8 mouse cellular contexts compared by ENCODE assay signal in the genomic region with DNA sequence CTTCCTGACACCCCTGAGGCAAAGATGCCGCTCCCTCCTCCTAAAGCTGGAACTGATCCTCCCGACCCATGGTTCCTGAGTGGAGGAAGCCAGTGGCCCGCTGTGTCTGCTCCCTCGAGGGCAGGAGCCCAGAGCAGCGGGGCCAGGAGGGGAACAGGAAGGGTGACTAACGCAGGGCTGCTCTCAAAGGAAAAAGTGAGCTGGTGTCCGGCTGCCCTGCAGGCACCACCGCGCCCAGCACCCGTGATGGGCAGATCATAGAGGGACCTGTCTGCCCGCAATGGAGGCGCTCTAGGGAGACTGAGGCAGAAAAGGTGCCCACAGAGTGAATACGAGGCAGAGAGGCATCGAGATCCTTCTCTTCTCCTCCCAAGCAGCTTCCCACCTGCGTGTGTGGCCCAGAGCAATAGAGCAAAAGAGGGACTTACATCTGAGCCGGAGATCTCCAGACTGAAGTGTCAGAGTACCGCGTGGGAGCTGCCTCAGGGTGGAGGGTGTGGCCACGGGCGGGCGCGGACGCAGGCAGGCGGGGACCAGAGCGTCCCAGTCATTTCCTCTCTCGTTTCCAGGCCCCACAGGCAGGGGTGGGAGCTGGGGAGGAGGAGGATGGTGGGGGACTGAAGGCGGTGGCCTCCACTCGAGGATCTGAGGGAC. TPM values are rescaled to one million over a fixed set of nuclear protein-coding genes. Genes with fewer than 3 reads are reported as not detected.
DNase-seq lines count a peak whose midpoint lies in the region; ATAC-seq and TF ChIP-seq lines count a peak whose summit lies in the region.

No protein-coding gene starts in this region.

- TF ChIP-seq POLR2A in bone marrow, adult 2 months (IDR thresholded peaks at IDR 0.05; ENCODE audit: borderline replicate concordance, control insufficient read depth, low read depth, low read length): peak; percentile 67; the same call in 1 of the 2 replicates
- TF ChIP-seq POLR2A in small intestine, adult 2 months (IDR thresholded peaks at IDR 0.05; ENCODE audit: low read depth, low read length): no peak; the same call in 1 of the 2 replicates

- under 1% methylated on average over 28 of the region's 28 CpGs for WGBS in bone marrow, adult 2 months
- 2% methylated on average over 28 of the region's 28 CpGs for WGBS in small intestine, adult 2 months

- peak overlapping the region; percentile 67 for H3K4me3 ChIP-seq in bone marrow, adult 2 months (replicated peaks; ENCODE audit: control insufficient read depth, low read depth, low read length)
- peak overlapping the region; percentile 68 for H3K4me3 ChIP-seq in small intestine, adult 2 months (ENCODE audit: low read depth, low read length)

- DNase-seq in heart, adult 8-10 months (ENCODE audit: low spot score): peak; percentile 78
- DNase-seq in kidney, adult 18-20 months: peak; percentile 53
- DNase-seq in lung, postnatal 10 days: peak; percentile 79
- DNase-seq in left cerebral cortex, adult 9 months (ENCODE audit: low spot score in 2 of 2): no peak
- no peak for DNase-seq in layer of hippocampus, adult 8-10 months (ENCODE audit: low spot score in 2 of 2)

- H3K27me3 ChIP-seq in small intestine, adult 2 months (ENCODE audit: control insufficient read depth, insufficient read depth, low read length): 0 out of 2 replicates have a peak, but pooled peaks cover 3% of the 10 kb centered on the region

- H3K36me3 ChIP-seq in small intestine, adult 2 months (ENCODE audit: control insufficient read depth, insufficient read depth, low read length): no peaks in the 10 kb centered on the region

- H3K27ac ChIP-seq in bone marrow, adult 2 months (ENCODE audit: control insufficient read depth, insufficient read depth, low read depth, low read length, poor library complexity): peak overlapping the region; percentile 85
- H3K27ac ChIP-seq in small intestine, adult 2 months (ENCODE audit: insufficient read depth, low read depth, low read length): peak overlapping the region; percentile 69

- peak; percentile 83 for ATAC-seq in CD4-positive, CD25-positive, alpha-beta regulatory T cell, adult 4 months

- no peak for TF ChIP-seq CTCF in bone marrow, adult 2 months (IDR thresholded peaks at IDR 0.05; ENCODE audit: control insufficient read depth, insufficient read depth, low read length)
- TF ChIP-seq CTCF in small intestine, adult 2 months (IDR thresholded peaks at IDR 0.05; ENCODE audit: extremely low read depth, insufficient read length, insufficient replicate concordance, low read depth, low read length): no peak

- H3K4me1 ChIP-seq in bone marrow, adult 2 months (ENCODE audit: control insufficient read depth, insufficient read depth, low read length): peaks cover 2% of the 10 kb centered on the region; the same call in 1 of the 2 replicates
- H3K4me1 ChIP-seq in small intestine, adult 2 months (ENCODE audit: control insufficient read depth, insufficient read depth, insufficient read length, low read length): no peaks in the 10 kb centered on the region; the same call in 1 of the 2 replicates

RNA-seq across cellular contexts. Expression of gene Fxyd5, which starts 0.5 kb away (rescaled TPM):
- 1,000 to 10,000 TPM; 1,918 to 1,991 TPM for polyA plus RNA-seq in CD4-positive, CD25-positive, alpha-beta regulatory T cell, adult 4 months (2017; shearing (Covaris generic))
- 85.0 and 239 TPM in 2 replicates for polyA plus RNA-seq in bone marrow, adult 2 months (2011; ENCODE audit: insufficient read depth, insufficient read length, low replicate concordance, missing spikeins)
- 10 to 100 TPM; 22.7 to 35.0 (median 28.4) TPM for total RNA-seq in heart, adult 8-10 months (2022)
- polyA plus RNA-seq in small intestine, adult 2 months (2012; rRNA removed): 24.8 and 31.8 TPM in 2 replicates
- 10 to 100 TPM; 27.5 to 36.2 (median 30.7) TPM for total RNA-seq in layer of hippocampus, adult 8-10 months (2022)

RNA-seq across cellular contexts. Expression of gene Fxyd7, which starts 9.5 kb away (rescaled TPM):
- not detected for polyA plus RNA-seq in CD4-positive, CD25-positive, alpha-beta regulatory T cell, adult 4 months (2017; shearing (Covaris generic))
- polyA plus RNA-seq in bone marrow, adult 2 months (2011; ENCODE audit: insufficient read depth, insufficient read length, low replicate concordance, missing spikeins): not detected in 2 replicates
- total RNA-seq in heart, adult 8-10 months (2022): 1 to 10 TPM in 2 of 4 experiments, under 1 TPM in 2; 0.49 to 1.5 (median 1.1) TPM
- 2.0 and 2.6 TPM in 2 replicates for polyA plus RNA-seq in small intestine, adult 2 months (2012; rRNA removed)
- total RNA-seq in layer of hippocampus, adult 8-10 months (2022): 100 to 1,000 TPM; 103 to 116 (median 108) TPM

RNA-seq across cellular contexts. Expression of gene Fxyd1, which starts 15.2 kb away (rescaled TPM):
- polyA plus RNA-seq in CD4-positive, CD25-positive, alpha-beta regulatory T cell, adult 4 months (2017; shearing (Covaris generic)): not detected
- 7.8 and 16.2 TPM in 2 replicates for polyA plus RNA-seq in bone marrow, adult 2 months (2011; ENCODE audit: insufficient read depth, insufficient read length, low replicate concordance, missing spikeins)
- 1,000 to 10,000 TPM in 2 of 4 experiments, 100 to 1,000 TPM in 2; 843 to 1,156 (median 1,037) TPM for total RNA-seq in heart, adult 8-10 months (2022)
- polyA plus RNA-seq in small intestine, adult 2 months (2012; rRNA removed): 35.6 and 41.4 TPM in 2 replicates
- total RNA-seq in layer of hippocampus, adult 8-10 months (2022): 100 to 1,000 TPM in 2 of 4 experiments, 10 to 100 TPM in 2; 80.5 to 263 (median 172) TPM

RNA-seq across cellular contexts. Expression of gene Lgi4, which starts 17.4 kb away (rescaled TPM):
- not detected for polyA plus RNA-seq in CD4-positive, CD25-positive, alpha-beta regulatory T cell, adult 4 months (2017; shearing (Covaris generic))
- polyA plus RNA-seq in bone marrow, adult 2 months (2011; ENCODE audit: insufficient read depth, insufficient read length, low replicate concordance, missing spikeins): 0.23 and 2.3 TPM in 2 replicates
- 1 to 10 TPM; 2.6 to 3.8 (median 3.4) TPM for total RNA-seq in heart, adult 8-10 months (2022)
- 2.5 and 3.0 TPM in 2 replicates for polyA plus RNA-seq in small intestine, adult 2 months (2012; rRNA removed)
- total RNA-seq in layer of hippocampus, adult 8-10 months (2022): 10 to 100 TPM; 38.3 to 64.2 (median 55.9) TPM

RNA-seq across cellular contexts. Expression of gene Fxyd3, which starts 34.7 kb away (rescaled TPM):
- polyA plus RNA-seq in CD4-positive, CD25-positive, alpha-beta regulatory T cell, adult 4 months (2017; shearing (Covaris generic)): under 1 TPM in 1 of 2 experiments, not detected in 1; 0.27 TPM
- polyA plus RNA-seq in bone marrow, adult 2 months (2011; ENCODE audit: insufficient read depth, insufficient read length, low replicate concordance, missing spikeins): not detected in 2 replicates
- 1 to 10 TPM in 2 of 4 experiments, under 1 TPM in 2; 0.71 to 4.8 (median 1.6) TPM for total RNA-seq in heart, adult 8-10 months (2022)
- 22.7 and 60.7 TPM in 2 replicates for polyA plus RNA-seq in small intestine, adult 2 months (2012; rRNA removed)
- 1 to 10 TPM in 3 of 4 experiments, not detected in 1; 1.4 to 2.3 (median 1.6) TPM for total RNA-seq in layer of hippocampus, adult 8-10 months (2022)

Comparison
In these comparisons a context has a peak if more than half of its experiments do, and no peak if none do; other contexts are left out.
1. DNase-seq: peak in heart, adult 8-10 months (single experiment), kidney, adult 18-20 months (single experiment) and lung, postnatal 10 days (single experiment); none in left cerebral cortex, adult 9 months (0 of 2) and layer of hippocampus, adult 8-10 months (0 of 2).